Mouse (Mus musculus) gastrocnemius, adult 2 months (tissue): ENCODE measurements around the gene Gm9747. TPM values are rescaled to one million over a fixed set of nuclear protein-coding genes. Genes with fewer than 3 reads are reported as not detected.

Experiments
- DNase-seq: peaks from one replicate; pipeline ENCODE4 v3.0.0; 2022
- H3K27ac ChIP-seq: fragments of 200-600 bp; 2 replicates; pipeline ENCODE4 v1.8.1; 2022; ENCODE audit warnings: mild to moderate bottlenecking
- H3K4me3 ChIP-seq: fragments of 200-600 bp; 2 replicates; pipeline ENCODE4 v1.8.1; 2022; ENCODE audit warnings: mild to moderate bottlenecking, moderate library complexity
- CTCF ChIP-seq: fragments of 200-600 bp; IDR thresholded peaks from 2 replicates; pipeline ENCODE4 v1.8.1; 2022; ENCODE audit warnings: antibody characterized with exemption, mild to moderate bottlenecking, moderate library complexity
- intact Hi-C: fragments of 180-260 bp; cut with DNase I; formaldehyde crosslinking; loops from one replicate; pipeline ENCODE4 v1.15.1; 2025
- total RNA-seq, 2 experiments: library from RNA; stranded (reverse); gene quantifications; 2 replicates each; pipeline ENCODE4 v1.2.3; 2021

Gm9747 gene
- total RNA-seq, 2 experiments from 2014 or later: not detected

DNA sequence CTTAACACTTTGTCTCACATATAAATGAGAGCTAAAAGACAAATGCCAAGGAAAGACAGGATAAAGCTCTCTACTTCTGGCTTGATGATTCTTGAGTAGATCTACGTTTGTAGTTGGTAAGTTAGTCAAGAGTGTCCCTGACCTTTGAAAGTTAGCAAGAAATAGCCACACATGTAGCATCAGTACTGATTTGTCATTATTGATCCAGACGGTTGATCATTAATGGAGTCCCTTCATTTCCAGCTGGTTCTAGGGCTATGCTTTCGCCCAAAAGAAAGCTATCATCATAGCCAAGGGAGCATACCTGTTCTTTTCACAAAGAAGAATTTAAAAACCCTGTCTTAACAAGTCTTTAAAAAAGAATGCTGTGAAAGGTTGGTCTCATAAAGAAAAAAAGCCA, 1.7 kb downstream of the Gm9747 start:
- H3K27ac ChIP-seq: no peak overlapping the region
- DNase-seq: no peak
- no peak for TF ChIP-seq CTCF
- intact Hi-C loops: loop anchor here (5.0 kb wide), 1 partner anchor 32 kb away; no protein-coding TSS in a partner anchor
- H3K4me3 ChIP-seq: no peak overlapping the region

DNA sequence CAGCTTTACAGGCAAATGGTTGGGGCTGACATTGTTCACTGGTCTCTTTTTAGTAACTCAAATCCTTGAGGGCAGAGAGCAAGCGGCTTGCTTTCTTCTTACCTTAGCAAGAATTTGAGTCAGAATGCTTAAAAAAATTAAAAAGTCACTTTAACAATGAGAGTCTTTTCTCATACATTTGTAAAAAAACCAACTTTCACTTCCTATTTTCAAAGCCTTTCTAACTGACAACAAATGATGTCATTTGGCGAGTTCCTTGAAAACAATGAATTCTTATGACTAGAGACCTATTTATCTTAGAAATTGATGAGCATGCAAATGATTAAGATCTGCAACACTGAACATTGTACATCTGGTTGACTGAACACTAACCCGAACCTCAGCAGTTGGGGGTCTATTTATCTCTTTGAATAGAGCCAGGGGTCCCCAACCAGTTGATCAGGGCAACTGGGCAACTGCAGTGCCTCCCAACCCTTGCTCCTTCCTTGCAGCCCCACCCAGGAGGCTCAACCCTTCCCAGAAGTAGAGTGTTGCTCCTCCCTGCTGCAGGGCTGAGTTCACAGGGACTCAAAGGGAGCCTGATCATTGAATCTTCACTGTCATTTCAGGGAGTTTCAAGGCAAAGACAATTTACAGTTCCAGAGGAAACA, 2.7 kb downstream of the Gm9747 start:
- TF ChIP-seq CTCF: no peak
- no peak for DNase-seq
- intact Hi-C loops: loop anchor here (5.0 kb wide), 1 partner anchor 33 kb away; no protein-coding TSS in a partner anchor
- H3K4me3 ChIP-seq: no peak overlapping the region
- H3K27ac ChIP-seq: no peak overlapping the region

- no peak for TF ChIP-seq CTCF
- Histone ChIP-seq H3K4me3 (no peak overlapping the region), H3K27ac (peak overlapping the region; percentile 33)
- no peak for DNase-seq
- intact Hi-C loops: loop anchor here (5.0 kb wide), 1 partner anchor 36 kb away; no protein-coding TSS in a partner anchor
Measured at GRCm38 (mm10) chr1:82238245-82238644, 5.3 kb downstream of the Gm9747 start.

- no peak overlapping the region for H3K4me3 ChIP-seq
- H3K27ac ChIP-seq: peak overlapping the region; percentile 63
- DNase-seq: peak; percentile 35
- intact Hi-C loops: loop anchor here (5.0 kb wide), 1 partner anchor 37 kb away; no protein-coding TSS in a partner anchor
- no peak for TF ChIP-seq CTCF
Measured at GRCm38 (mm10) chr1:82239409-82240201, 6.7 kb downstream of the Gm9747 start.

DNA sequence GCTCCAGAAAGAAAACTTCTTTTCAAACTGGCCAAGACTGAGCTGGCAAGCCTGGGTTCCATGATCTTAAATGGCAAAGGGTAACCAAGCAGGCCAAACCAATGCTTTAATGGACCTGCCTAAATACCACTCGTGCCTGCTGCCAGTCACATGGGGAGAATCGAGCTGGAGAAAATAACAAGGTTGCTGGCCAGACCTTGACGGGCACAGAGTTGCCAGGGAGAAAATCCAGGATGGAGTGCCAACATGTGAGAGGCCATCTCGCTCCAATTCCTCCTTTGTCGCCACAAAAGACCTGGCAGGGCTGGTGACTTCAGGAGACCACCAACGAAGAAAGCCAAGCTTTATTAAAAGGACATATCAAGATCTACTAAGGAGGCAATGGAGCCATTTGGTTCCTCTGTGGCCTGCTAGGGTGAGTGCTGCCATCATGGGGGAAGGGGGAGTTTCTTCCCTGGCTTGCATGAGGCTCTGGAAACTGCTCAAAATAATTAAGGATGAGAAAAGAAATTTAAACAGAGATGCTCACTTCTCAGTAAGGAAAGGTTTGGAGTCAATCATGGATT, 10.4 kb downstream of the Gm9747 start:
- TF ChIP-seq CTCF: no peak
- intact Hi-C loops: loop anchor here (2.0 kb wide), 1 partner anchor 43 kb away; no protein-coding TSS in a partner anchor
- peak; percentile 69 for DNase-seq
- H3K4me3 ChIP-seq: peak overlapping the region; percentile 36
- peak overlapping the region; percentile 82 for H3K27ac ChIP-seq

GRCm38 (mm10) chr1:82245002-82245401, 12.1 kb downstream of the Gm9747 start:
- no peak for DNase-seq
- Histone ChIP-seq H3K27ac (peak overlapping the region; percentile 82), H3K4me3 (no peak overlapping the region)
- intact Hi-C loops: no loop called here
- TF ChIP-seq CTCF: no peak

DNA sequence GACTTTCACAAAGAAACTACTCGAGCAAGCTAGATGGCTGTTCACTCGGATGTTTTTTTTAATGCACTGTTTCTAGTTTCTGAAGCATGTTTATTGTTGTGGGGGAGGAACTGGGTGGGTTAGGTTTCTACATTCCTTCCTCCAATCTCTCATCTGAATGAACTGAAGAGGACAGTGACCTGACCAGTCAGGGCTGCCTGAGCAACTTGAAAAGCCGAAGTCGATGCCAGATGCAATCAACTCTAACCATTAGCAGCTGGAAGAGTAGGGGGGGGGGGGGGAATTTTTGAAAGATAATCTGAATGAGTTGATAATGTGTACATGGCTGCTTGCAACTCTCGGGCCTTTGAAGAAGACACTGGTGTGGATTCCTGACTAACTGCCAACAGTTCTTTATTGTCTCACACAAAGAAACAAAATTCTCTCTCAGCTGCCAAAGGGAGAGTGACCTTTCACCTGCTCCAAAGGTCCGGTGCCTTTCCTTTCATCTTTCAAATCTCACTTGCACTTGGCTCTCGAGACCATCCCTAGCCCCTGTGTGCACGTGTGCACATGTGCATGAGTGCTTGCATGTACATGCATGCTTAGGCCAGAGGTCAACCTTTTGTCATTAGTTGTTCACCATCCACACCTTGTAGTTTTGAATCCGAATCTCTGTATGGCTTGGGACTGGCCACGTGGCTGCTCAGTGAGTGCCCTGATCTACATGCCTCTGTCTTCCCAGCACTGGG, 14.5 kb downstream of the Gm9747 start:
- TF ChIP-seq CTCF: no peak
- DNase-seq: no peak
- H3K4me3 ChIP-seq: no peak overlapping the region
- intact Hi-C loops: no loop called here
- H3K27ac ChIP-seq: peak overlapping the region; percentile 35; the same call in 1 of the 2 replicates

GRCm38 (mm10) chr1:82253789-82254445, 21.0 kb downstream of the Gm9747 start:
- Histone ChIP-seq H3K27ac (peak overlapping the region; percentile 48), H3K4me3 (no peak overlapping the region)
- intact Hi-C loops: no loop called here
- TF ChIP-seq CTCF: no peak
- no peak for DNase-seq

DNA sequence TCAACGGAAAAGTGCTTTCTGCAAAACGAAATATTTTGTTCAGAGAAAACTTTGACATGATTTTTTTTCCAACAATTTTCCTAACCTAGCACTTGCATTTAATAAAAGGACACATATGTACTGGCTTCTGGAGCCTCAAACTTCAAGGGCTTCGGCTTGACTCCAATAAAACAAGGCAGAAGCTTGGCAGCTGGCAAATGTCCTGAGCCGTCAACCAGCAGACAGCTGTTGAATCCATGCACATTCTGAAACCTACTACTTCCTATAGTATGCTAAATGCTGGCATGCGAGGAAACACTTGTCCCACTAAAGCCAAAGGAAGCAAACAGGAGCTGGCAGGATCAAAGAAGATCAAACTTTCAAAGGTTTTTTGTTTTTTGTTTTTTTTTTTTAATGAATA, 24.5 kb downstream of the Gm9747 start:
- DNase-seq: peak; percentile 56
- no peak overlapping the region for H3K4me3 ChIP-seq
- H3K27ac ChIP-seq: peak overlapping the region; percentile 65; the same call in 1 of the 2 replicates
- intact Hi-C loops: no loop called here
- no peak for TF ChIP-seq CTCF

DNA sequence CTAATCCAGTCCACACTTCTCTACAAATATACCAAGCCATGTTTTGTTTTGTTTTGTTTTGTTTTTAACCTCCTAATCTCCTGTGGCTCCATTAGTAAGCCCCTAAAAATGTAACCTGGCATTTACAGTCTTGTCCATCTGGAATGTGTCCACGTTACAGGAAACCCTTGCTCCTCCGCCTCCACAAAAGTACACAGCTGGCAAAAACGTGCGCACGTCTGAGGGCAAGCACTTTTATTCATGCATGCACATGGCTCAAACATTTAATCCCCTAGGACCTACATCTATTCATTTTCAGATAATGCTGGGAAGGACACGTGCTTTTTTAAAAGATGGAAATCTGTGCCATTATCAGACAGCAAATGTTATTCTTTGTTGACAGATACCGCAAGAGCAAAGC, 25.4 kb downstream of the Gm9747 start:
- intact Hi-C loops: no loop called here
- no peak for DNase-seq
- Histone ChIP-seq H3K27ac (peak overlapping the region; percentile 65), H3K4me3 (no peak overlapping the region)
- TF ChIP-seq CTCF: no peak

DNA sequence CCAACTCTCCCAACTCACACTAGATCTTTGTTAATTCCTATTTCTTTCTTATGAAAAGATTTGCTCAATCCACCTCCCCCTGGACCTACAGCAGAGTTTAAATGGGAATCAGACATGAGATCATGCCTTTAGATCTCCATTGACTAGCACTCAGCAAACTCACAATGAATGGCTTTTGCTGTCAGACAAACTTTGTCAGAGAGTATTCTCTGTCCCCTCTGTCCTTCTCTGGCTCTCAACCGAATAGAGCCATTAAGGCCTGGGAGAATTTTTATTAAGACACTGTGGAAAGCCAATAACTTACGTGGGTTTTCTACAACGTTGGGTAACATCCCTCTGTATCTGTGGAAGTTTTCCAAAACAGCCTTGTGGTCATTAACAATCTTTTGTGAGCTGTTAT, 27.1 kb downstream of the Gm9747 start:
- H3K4me3 ChIP-seq: no peak overlapping the region
- DNase-seq: no peak
- intact Hi-C loops: no loop called here
- TF ChIP-seq CTCF: no peak
- peak overlapping the region; percentile 24; the same call in 1 of the 2 replicates for H3K27ac ChIP-seq
